Mouse (Mus musculus) retina, embryonic 14.5 days (tissue): Measurements from ENCODE around the gene Slc35d3.

ENCODE experiments used
- DNase-seq: peaks from one replicate; pipeline ENCODE4 v3.0.0-alpha.2; 2015; ENCODE audit warnings: low spot score

The Slc35d3 gene

DNA sequence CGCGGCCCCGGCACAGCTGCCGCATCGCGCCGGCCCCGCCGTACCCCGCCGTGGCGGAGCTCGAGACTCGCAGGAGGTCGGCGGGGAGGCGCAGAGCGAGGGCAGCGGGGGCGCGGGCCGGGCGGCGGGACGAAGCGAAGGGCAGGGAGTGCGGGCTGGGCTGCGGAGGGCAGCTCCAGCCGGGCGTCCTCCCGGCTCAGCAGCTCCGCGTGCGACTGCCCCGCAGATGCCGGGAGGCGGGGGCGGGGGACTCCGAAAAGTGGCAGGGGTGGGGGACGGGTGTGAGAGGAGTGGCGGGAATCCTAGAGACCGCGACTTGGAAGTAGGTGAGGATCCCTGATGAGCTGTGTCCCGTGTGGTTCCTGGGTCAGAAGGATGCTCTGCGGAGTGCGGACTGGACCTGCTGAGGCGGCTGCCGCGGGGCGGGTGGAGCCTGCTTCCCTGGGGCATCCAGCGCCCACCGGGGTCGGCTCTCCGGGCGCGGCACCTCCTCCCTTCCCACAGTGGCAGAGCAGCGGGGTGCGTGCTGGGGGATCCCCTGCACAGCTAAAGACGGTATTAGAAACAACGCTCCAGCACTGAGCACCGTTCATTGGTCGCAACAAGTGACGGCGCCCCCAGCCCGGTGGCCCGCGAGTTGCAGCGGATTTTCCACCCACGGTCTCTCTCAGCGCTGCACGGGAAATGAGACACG lies at the start of gene Slc35d3:
Slc35d3 (minus strand) TSS at position 462 of the 694 bp plus-strand sequence.
- DNase-seq: peak; percentile 52

DNA sequence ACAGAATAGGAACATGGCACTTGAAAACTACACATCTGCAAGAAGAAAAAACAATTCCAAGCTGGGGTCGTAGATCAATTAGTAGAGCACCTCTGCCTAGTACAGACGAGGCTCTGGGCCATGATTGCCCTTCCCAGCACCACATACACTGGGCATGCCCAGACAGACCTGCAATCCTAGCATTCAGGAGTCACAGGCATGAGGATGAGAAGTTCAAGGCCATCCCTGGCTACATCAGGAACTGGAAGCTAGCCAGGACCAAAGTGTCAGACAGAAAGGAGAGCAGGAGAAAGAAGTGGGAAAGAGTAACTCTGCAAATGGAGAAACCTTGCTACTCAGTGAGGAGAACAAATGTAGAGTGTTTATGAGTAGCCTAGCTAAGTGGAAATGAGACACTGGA lies 48.9 kb upstream of the Slc35d3 start:
- no peak for DNase-seq

DNA sequence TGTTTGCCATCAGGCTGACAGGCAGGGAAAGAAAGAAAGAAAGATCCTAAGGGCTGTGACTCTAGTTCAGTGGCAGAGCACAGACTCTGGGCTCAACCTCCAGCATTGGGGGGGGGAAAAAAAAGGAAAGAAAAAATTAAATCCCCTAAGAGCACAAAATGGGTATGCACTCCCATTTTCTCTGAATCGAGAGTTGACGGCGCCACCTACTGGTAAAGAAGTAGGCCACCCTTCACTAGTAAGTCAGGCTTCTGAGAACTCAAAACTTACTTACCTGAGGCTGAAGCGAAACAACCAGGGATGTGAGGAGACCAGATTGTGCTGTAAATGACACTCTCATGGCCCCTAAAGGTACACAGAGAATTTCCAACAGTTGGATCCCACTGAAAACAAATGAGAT lies 42.7 kb upstream of the Slc35d3 start:
- peak; percentile 74 for DNase-seq

GRCm38 (mm10) chr10:19893146-19893545 lies 41.9 kb upstream of the Slc35d3 start:
- no peak for DNase-seq

DNA sequence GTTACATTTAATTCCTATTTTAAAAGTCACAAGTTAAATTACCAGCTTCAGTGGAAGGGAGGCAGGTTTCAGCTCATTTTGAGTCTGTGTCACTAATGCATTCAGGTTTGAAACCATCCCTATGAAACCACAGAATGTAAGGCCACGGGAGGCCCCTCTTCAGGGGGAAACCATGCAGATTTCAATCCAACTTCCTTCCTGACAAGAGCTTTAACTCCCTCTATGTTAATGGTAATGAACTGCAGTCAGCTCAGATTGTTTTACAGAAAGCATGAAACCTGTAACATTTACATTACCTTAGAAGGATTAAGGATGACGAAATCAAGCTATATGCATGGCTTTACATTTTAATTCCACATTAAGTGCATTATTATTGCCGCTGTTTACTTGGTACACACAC lies 40.4 kb upstream of the Slc35d3 start:
- no peak for DNase-seq

DNA sequence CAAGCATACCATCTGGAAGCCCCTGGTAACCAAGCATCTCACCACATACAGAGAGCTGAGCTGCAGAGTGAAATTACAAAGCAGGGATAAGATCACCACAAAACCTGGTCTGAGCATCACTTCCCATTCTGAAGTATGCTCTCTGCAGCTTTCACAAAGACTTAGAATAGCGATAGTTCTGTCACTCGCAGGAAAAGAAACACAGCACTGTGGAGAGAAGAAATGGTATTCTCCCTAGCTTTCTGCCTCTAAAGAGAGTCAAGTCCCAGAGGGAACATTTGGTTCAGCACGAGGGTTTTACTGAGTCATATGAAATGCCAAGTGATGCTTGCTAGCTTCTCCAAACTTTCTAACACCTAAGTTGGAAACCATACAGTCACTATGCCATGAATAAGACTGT lies 38.6 kb upstream of the Slc35d3 start:
- DNase-seq: no peak

- DNase-seq: no peak
Measured at GRCm38 (mm10) chr10:19886249-19886648, 35.0 kb upstream of the Slc35d3 start.

- no peak for DNase-seq
Measured at GRCm38 (mm10) chr10:19884409-19884808, 33.1 kb upstream of the Slc35d3 start.

- DNase-seq: no peak
Measured at GRCm38 (mm10) chr10:19880437-19880836, 29.2 kb upstream of the Slc35d3 start.

DNA sequence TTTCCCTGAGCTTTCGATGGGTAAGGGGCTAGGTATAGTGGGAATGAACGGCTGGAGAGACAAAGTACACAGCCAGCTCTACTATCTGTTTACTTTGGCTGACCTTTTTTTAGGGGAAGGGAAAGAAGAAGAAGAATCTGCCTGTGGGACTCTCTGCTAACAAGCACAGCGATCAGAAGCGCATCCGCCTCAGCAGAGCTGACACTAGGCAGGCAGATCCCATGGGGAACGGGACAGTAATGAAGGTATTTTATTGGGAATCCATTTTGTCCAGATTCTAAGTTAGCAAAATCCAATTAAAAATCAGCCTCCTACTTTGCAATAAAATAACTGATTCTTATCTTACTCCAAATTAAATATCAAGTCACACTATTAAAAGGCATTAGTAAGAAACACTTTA lies 27.9 kb upstream of the Slc35d3 start:
- no peak for DNase-seq

DNA sequence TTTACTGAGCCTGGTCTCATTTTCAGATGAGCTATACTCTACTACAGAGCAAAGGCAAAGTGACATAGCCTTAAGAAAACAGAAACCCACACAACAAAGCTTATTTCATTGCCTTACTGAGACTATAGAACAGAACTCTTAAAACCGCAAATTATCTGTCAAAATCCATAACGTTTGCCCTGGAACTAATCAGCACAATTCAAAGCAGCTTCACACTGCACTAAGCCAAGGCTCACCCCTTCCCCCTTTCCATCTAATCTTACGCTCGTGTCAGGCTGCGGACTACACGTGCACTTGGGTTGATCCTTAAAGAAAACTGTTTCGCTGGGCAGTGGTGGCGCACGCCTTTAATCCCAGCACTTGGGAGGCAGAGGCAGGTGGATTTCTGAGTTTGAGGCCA lies 26.4 kb upstream of the Slc35d3 start:
- no peak for DNase-seq

DNA sequence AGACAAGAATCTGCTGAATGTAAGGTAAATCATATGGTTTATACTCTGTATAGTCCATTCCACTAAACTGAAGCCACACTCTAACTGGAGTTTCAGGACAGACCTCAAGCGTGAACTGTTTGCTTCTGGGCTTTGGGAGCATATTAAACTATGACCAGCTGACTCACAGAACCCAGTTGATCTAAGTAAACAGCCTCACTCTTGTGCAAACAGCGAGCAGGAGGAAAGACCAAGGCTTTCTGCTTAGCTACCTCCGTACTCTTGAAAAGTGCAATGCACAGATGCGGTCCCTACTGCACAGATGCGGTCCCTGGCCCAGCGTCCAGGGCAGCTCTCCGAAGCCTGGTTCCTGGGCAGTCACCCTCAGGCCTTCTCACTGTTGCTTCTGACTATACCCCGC lies 26.0 kb upstream of the Slc35d3 start:
- no peak for DNase-seq

- no peak for DNase-seq
Measured at GRCm38 (mm10) chr10:19876669-19877068, 25.4 kb upstream of the Slc35d3 start.

DNA sequence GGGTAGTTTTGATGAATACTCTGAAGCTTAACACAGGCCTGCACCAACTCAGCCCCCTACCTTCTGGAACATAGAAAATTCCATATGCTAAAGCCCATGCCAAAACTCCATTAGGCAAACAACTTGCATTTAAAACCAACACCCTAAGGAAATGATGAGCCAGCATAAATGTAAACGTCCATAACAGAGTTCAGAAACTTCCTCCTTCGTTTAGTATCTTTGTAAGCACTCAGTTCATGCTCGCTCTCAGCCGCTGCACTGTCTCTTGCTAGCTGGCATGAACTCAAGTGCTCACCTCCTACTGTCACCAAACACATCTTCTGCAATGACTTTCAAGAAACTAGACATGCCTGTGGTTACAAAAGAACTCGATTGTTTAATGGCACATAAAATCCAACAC lies 24.1 kb upstream of the Slc35d3 start:
- no peak for DNase-seq

DNA sequence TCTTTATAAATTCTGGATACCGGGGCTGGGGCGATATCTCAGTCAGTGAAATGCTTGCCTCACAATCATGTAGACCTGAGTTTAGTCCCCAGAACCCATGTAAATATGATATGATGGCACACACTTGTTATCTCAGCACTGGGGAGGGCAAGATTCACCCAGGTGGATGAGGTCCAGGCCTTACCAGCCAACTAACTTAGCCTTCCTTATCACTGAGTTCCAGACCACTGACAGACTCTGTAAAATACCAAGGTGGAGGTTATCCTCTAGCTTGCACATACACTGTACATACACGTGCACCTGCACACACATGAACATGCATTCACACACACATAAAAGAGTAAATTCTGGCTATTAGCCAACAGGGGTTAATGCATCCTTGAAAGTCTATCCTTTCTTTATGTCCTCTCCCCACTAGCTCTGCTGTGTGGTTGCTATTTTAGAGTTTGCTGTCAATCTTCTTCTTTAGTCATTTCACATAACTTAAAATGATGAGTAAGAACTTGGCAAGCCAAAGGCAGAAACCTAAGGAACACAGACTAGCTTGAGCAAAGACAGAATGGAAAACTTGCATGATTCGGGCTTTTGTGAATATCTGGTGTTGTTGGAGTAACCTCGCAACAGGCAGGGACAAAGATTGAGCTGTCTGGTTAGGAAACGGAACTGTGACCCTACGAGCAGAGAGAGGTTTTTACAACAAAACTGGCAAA lies 4.5 kb upstream of the Slc35d3 start:
- no peak for DNase-seq

GRCm38 (mm10) chr10:19853609-19854008 lies 2.4 kb upstream of the Slc35d3 start:
- DNase-seq: no peak

GRCm38 (mm10) chr10:19852776-19853175 lies 1.5 kb upstream of the Slc35d3 start:
- no peak for DNase-seq

DNA sequence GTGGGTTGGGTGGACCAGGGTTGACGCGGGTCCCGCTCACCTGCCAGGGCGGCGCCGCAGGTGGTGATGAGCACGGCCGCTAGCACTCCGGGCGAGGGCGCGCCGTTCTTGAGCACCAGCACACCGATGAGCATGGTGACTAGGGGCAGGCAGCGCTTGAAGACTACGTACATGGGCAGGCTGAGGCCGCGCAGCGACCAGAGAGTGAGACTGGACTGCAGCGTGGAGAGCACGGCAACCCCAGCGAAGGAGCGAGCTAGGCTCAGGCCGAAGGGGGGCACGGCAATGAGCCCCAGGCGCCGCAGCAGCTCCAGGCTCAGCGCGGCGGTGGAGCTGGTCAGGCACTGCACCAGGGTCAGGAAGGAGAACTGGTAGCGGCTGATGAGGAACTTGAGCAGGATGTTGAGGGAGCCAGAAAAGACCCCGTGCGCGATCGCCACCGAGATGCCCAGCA lies 688 bp downstream of the Slc35d3 start:
- DNase-seq: peak; percentile 57

DNA sequence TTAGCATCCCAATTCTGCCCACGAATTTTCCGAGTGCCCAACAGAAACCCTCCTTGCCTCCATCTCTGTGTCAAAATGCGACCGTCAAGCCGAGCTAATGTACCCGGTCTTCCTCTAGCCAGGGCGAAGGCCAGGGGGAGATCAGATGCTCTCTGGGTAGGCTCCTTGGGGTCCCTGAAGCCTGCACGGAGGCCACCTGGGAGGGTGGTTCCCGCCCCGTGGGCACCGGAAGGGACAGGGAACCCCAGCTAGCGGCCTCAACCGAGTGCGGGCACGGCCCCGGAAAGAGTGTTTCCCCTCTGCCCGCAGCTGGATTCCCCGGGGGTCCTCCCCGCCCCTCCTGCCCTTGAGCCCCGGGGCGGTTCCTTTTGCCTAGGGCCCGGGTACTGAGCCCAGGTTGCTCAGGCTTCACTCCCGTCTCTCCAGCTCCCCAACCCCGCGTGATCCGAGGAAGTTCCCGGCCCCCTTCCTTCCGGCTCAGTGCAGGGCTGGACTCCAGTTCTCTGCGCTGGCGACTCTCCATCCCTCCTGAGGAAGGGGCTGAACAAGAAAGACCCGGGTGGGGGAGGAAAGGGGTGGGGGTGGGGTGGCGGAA lies 1.4 kb downstream of the Slc35d3 start:
- peak; percentile 35 for DNase-seq

DNA sequence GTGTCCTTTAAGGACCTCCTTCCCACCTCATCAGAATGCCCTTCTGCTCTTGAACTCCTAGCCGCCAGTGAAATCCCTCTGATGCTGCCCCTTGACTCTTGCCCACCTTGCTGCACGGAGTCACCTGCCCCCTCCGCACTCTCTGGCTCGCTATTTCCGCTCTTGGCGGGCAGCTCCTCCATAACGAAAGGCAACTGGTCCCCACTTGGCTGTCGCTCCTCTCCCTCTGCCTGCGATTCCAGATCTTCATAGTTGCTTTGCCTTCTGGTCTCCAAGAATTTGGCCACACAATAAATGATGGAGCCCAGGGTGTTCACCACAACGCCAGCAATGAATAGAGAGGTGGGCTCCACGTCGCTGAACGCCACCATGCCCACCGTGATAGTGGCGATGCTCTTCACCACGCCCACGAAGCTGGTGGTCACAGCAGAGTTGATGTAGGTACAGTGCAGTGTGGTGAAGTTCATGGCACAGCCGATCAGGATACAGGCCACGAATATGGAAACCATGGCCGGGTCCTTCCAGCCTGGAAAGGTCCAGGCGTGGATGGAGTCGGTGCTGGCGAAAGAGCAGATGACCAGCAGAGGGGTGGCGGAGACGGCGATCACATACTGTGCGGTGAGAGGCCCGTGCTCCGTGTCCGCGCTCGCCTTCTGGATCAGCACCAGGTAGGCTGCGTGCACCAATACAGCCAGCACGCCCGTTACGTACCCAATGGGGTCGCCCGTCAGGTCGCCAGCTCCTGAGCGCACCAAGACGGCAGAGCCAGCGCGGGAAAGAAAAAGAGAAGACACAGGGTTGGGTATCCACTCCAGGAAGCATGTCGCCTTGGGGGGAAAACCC lies 2.1 kb downstream of the Slc35d3 start:
- DNase-seq: peak; percentile 23

GRCm38 (mm10) chr10:19839836-19840235 lies 11.4 kb downstream of the Slc35d3 start:
- DNase-seq: no peak
